Comparison of ENCODE assay signal across 26 mouse cellular contexts in genomic region chr6:5305926-5306325, GRCm38 (mm10). TPM values are rescaled to one million over a fixed set of nuclear protein-coding genes. Genes with fewer than 3 reads are reported as not detected.
A peak's percentile ranks its signal among the peaks of the same experiment; 100 is the strongest.
DNase-seq lines count a peak whose midpoint lies in the region; ATAC-seq lines count a peak whose summit lies in the region.
"Had no signal": no experiment of that assay in that cellular context is flagged by ENCODE, and none has a peak within 500 bp of the region (broad histone marks: within the 10 kb centered on the region; RNA-seq: fewer than 3 reads in every experiment).

No protein-coding gene starts in this region.

- no peak overlapping the region for H3K4me2 ChIP-seq in intestine, embryonic 16.5 days (ENCODE audit: low read depth, low read length)
- H3K4me2 ChIP-seq in stomach, embryonic 16.5 days (ENCODE audit: low read depth, low read length), result no peak overlapping the region
- H3K4me2 ChIP-seq in forebrain, embryonic 11.5 days (ENCODE audit: low read depth, low read length, severe bottlenecking), result no peak overlapping the region
- H3K4me2 ChIP-seq: embryonic facial prominence, embryonic 12.5 days; embryonic facial prominence, embryonic 15.5 days; forebrain, embryonic 13.5 days; heart, embryonic 13.5 days; hindbrain, embryonic 12.5 days; hindbrain, embryonic 15.5 days had no signal

- H3K9ac ChIP-seq in intestine, embryonic 16.5 days (ENCODE audit: low read depth, low read length), result no peak overlapping the region
- no peak overlapping the region for H3K9ac ChIP-seq in stomach, embryonic 16.5 days (ENCODE audit: low read length)
- H3K9ac ChIP-seq in forebrain, embryonic 11.5 days (ENCODE audit: low read length), result no peak overlapping the region
- H3K9ac ChIP-seq: embryonic facial prominence, embryonic 12.5 days; embryonic facial prominence, embryonic 15.5 days; forebrain, embryonic 13.5 days; heart, embryonic 13.5 days; hindbrain, embryonic 12.5 days; hindbrain, embryonic 15.5 days had no signal

- no peaks in the 10 kb centered on the region for H3K36me3 ChIP-seq in intestine, embryonic 16.5 days (ENCODE audit: control insufficient read depth, insufficient read depth, low read length)
- no peaks in the 10 kb centered on the region for H3K36me3 ChIP-seq in stomach, embryonic 16.5 days (ENCODE audit: control insufficient read depth, insufficient read depth, low read length)
- no peaks in the 10 kb centered on the region for H3K36me3 ChIP-seq in forebrain, embryonic 11.5 days (ENCODE audit: control insufficient read depth, insufficient read depth, low read length)
- H3K36me3 ChIP-seq: embryonic facial prominence, embryonic 12.5 days; embryonic facial prominence, embryonic 15.5 days; heart, embryonic 10.5 days; heart, embryonic 13.5 days; hindbrain, embryonic 12.5 days; hindbrain, embryonic 15.5 days had no signal

- peak overlapping the region; percentile 49; the same call in 1 of the 2 replicates for H3K27ac ChIP-seq in intestine, embryonic 16.5 days (ENCODE audit: low read length)
- peak overlapping the region; percentile 58 for H3K27ac ChIP-seq in stomach, embryonic 16.5 days (ENCODE audit: low read length)
- H3K27ac ChIP-seq in forebrain, embryonic 11.5 days (ENCODE audit: low read depth, low read length), result no peak overlapping the region
- H3K27ac ChIP-seq: embryonic facial prominence, embryonic 12.5 days; embryonic facial prominence, embryonic 15.5 days; forebrain, embryonic 13.5 days; gastrocnemius, adult 2 months; heart, adult 2 months; heart, embryonic 10.5 days; heart, embryonic 13.5 days; hindbrain, embryonic 12.5 days; hindbrain, embryonic 15.5 days had no signal

- no peaks in the 10 kb centered on the region for H3K4me1 ChIP-seq in intestine, embryonic 16.5 days (ENCODE audit: control insufficient read depth, insufficient read depth, low read length)
- H3K4me1 ChIP-seq in stomach, embryonic 16.5 days (ENCODE audit: control insufficient read depth, insufficient read depth, low read length), result no peaks in the 10 kb centered on the region
- no peaks in the 10 kb centered on the region for H3K4me1 ChIP-seq in forebrain, embryonic 11.5 days (replicated peaks; ENCODE audit: control insufficient read depth, insufficient read depth, low read length)
- H3K4me1 ChIP-seq: embryonic facial prominence, embryonic 12.5 days; embryonic facial prominence, embryonic 15.5 days; forebrain, embryonic 13.5 days; heart, embryonic 10.5 days; hindbrain, embryonic 12.5 days; hindbrain, embryonic 15.5 days had no signal

- 51% methylated on average over 3 of the region's 3 CpGs for WGBS in intestine, embryonic 16.5 days
- 69% methylated on average over 3 of the region's 3 CpGs for WGBS in stomach, embryonic 16.5 days
- WGBS in forebrain, embryonic 11.5 days, result 79% methylated on average over 3 of the region's 3 CpGs

- no peaks in the 10 kb centered on the region for H3K9me3 ChIP-seq in intestine, embryonic 16.5 days (ENCODE audit: control insufficient read depth, low read length)
- no peaks in the 10 kb centered on the region for H3K9me3 ChIP-seq in stomach, embryonic 16.5 days (replicated peaks; ENCODE audit: control insufficient read depth, low read length)
- no peaks in the 10 kb centered on the region for H3K9me3 ChIP-seq in forebrain, embryonic 11.5 days (ENCODE audit: control insufficient read depth, low read length)
- H3K9me3 ChIP-seq: embryonic facial prominence, embryonic 12.5 days; embryonic facial prominence, embryonic 15.5 days; forebrain, embryonic 13.5 days; heart, embryonic 10.5 days; hindbrain, embryonic 12.5 days; hindbrain, embryonic 15.5 days had no signal

- H3K27me3 ChIP-seq in intestine, embryonic 16.5 days (replicated peaks; ENCODE audit: control insufficient read depth, insufficient read depth, low read length), result no peaks in the 10 kb centered on the region
- H3K27me3 ChIP-seq in stomach, embryonic 16.5 days (ENCODE audit: control insufficient read depth, insufficient read depth, low read length), result no peaks in the 10 kb centered on the region
- no peaks in the 10 kb centered on the region for H3K27me3 ChIP-seq in forebrain, embryonic 11.5 days (ENCODE audit: control insufficient read depth, insufficient read depth, low read length)
- H3K27me3 ChIP-seq: embryonic facial prominence, embryonic 15.5 days; forebrain, embryonic 13.5 days; heart, embryonic 13.5 days; hindbrain, embryonic 12.5 days; hindbrain, embryonic 15.5 days had no signal

- ATAC-seq in intestine, embryonic 16.5 days, result peak; percentile 89
- peak; percentile 86 for ATAC-seq in stomach, embryonic 16.5 days (ENCODE audit: insufficient read depth, low FRiP score)
- no peak for ATAC-seq in forebrain, embryonic 11.5 days (replicated peaks; ENCODE audit: low FRiP score)
- ATAC-seq: activated CD4-positive, CD25-positive, alpha-beta regulatory T cell, adult 4 months; CD4-positive, CD25-positive, alpha-beta regulatory T cell, adult 4 months; forebrain, embryonic 13.5 days; forebrain, embryonic 16.5 days had no signal

- peak; percentile 9 for DNase-seq in ZHBTc4 (ENCODE audit: low read depth, low spot score)
- peak; percentile 92 for DNase-seq in fat pad, adult 2 months (ENCODE audit: extremely low read depth, low read depth, low spot score)
- no peak for DNase-seq in gastrocnemius, adult 18-20 months (ENCODE audit: low spot score)
- DNase-seq in forebrain, embryonic 11.5 days (ENCODE audit: low spot score), result no peak
- DNase-seq in right cerebral cortex, adult 2 months (ENCODE audit: low spot score in 2 of 2), result no peak
- DNase-seq: adrenal gland, postnatal 10 days; adrenal gland, postnatal 36 days; cerebellum, adult 11 months; cerebellum, adult 2 months; cerebellum, adult 9-11 months; cerebellum, postnatal 25 days; gastrocnemius, adult 2 months; gastrocnemius, postnatal 14 days; heart, adult 2 months had no signal

- no peak overlapping the region for H3K4me3 ChIP-seq in intestine, embryonic 16.5 days (ENCODE audit: low read length)
- no peak overlapping the region for H3K4me3 ChIP-seq in stomach, embryonic 16.5 days (replicated peaks; ENCODE audit: low read length)
- H3K4me3 ChIP-seq in forebrain, embryonic 11.5 days (ENCODE audit: low read depth, low read length), result no peak overlapping the region
- H3K4me3 ChIP-seq: embryonic facial prominence, embryonic 12.5 days; embryonic facial prominence, embryonic 15.5 days; forebrain, embryonic 13.5 days; gastrocnemius, adult 2 months; heart, adult 2 months; heart, embryonic 10.5 days; heart, embryonic 13.5 days; hindbrain, embryonic 12.5 days; hindbrain, embryonic 15.5 days had no signal

RNA-seq across cellular contexts. Expression of gene Pon2, which starts 7.7 kb away (rescaled TPM):
- polyA plus RNA-seq in intestine, embryonic 16.5 days (2015; fragmentation: Nextera tagmentation; extraction: Ambion mirVana), result 89.7 and 100 TPM in 2 replicates
- 77.9 and 86.6 TPM in 2 replicates for polyA plus RNA-seq in stomach, embryonic 16.5 days (2015; fragmentation: Nextera tagmentation; extraction: Ambion mirVana)
- total RNA-seq in gastrocnemius, adult 18-20 months (2021), result 10 to 100 TPM; 18.2 to 19.2 TPM
- polyA plus RNA-seq in forebrain, embryonic 11.5 days (2014; fragmentation: Nextera tagmentation; extraction: Ambion mirVana), result 43.9 and 45.0 TPM in 2 replicates

RNA-seq across cellular contexts. Expression of gene Pon3, which starts 49.8 kb away (rescaled TPM):
- polyA plus RNA-seq in intestine, embryonic 16.5 days (2015; fragmentation: Nextera tagmentation; extraction: Ambion mirVana), result 27.7 and 30.2 TPM in 2 replicates
- 19.0 and 20.1 TPM in 2 replicates for polyA plus RNA-seq in stomach, embryonic 16.5 days (2015; fragmentation: Nextera tagmentation; extraction: Ambion mirVana)
- total RNA-seq in gastrocnemius, adult 18-20 months (2021), result 10 to 100 TPM; 35.3 to 37.3 TPM
- 4.5 and 4.8 TPM in 2 replicates for polyA plus RNA-seq in forebrain, embryonic 11.5 days (2014; fragmentation: Nextera tagmentation; extraction: Ambion mirVana)

Comparison
In these comparisons a context has a peak if more than half of its experiments do, and no peak if none do; other contexts are left out.
1. DNase-seq: peak in ZHBTc4 (single experiment) and fat pad, adult 2 months (single experiment); none in gastrocnemius, adult 18-20 months (single experiment), forebrain, embryonic 11.5 days (single experiment) and right cerebral cortex, adult 2 months (0 of 2).